Mouse (Mus musculus) left cerebral cortex, adult 18-20 months (tissue): ENCODE data around the gene Elof1. TPM values are rescaled to one million over a fixed set of nuclear protein-coding genes. Genes with fewer than 3 reads are reported as not detected.
"Not testable (repeated sequence)": the region's sequence is repeated elsewhere in the genome, so short reads cannot be mapped to it uniquely, and the experiment has no call there.

ENCODE experiments used
- DNase-seq, 2 experiments: peaks; one replicate each; pipeline ENCODE4 v3.0.0; 2021 to 2022; ENCODE audit warnings: low spot score in 2 of 2, mixed read lengths in 1 of 2
- total RNA-seq, 2 experiments: library from RNA; stranded (reverse); gene quantifications; 2 replicates each; pipeline ENCODE4 v1.2.3; 2021

Gene Elof1
- total RNA-seq, 2 experiments from 2014 or later, result 64.7 to 65.0 TPM

- no peak for DNase-seq
These were observed 17.8 kb downstream of the Elof1 start, which contains the start of gene Cnn1 for GRCm38 (mm10) chr9:22098993-22099696. Gene Cnn1, plus strand, starts transcription at chr9:22099216.

DNA sequence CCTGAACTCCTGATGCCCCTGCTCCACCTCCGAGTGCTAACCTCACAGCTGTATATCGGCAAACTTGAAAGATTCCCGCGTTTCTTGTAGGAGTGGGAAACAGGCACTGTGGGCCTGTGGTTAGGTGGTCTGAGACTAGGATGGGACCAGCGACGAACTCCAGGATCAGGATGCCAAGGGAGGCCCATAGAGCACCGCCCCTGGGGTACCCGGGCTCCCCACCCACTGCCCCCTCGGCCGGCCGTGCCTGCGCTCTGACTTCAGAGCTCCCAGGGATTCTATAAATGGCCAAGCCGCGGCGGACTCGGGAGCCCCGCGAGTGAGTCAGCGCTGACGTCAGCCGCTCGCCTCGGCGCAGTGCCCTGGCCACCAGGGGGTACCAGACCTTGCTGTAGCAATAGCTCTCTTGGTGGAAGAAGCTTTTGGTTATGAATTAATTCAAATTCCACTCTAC, 21.1 kb downstream of the Elof1 start:
- DNase-seq, result peak; percentile 83

- DNase-seq, result no peak
These were observed 24.2 kb downstream of the Elof1 start for GRCm38 (mm10) chr9:22092746-22093145.

DNA sequence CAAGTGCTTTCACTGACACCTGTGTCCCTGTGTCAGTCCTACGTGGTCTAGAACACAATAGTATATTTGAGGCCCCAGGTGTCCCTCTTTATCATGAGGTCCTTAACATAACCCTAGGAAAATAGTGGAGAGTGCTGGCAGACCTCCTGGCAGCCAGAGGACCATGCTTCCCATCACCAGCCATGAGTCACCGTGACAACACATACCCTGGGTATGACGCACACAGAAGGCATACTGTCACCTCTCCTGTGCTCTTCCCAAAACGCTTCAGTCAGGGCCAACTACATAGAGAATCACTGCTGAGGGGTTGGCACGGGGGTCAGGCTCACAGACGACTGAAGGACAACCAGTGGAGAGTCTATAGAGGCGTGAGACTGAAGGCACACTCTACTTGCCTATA, 27.0 kb downstream of the Elof1 start:
- no peak for DNase-seq

- DNase-seq, result no peak
These were observed 27.7 kb downstream of the Elof1 start for GRCm38 (mm10) chr9:22089281-22089680.

DNA sequence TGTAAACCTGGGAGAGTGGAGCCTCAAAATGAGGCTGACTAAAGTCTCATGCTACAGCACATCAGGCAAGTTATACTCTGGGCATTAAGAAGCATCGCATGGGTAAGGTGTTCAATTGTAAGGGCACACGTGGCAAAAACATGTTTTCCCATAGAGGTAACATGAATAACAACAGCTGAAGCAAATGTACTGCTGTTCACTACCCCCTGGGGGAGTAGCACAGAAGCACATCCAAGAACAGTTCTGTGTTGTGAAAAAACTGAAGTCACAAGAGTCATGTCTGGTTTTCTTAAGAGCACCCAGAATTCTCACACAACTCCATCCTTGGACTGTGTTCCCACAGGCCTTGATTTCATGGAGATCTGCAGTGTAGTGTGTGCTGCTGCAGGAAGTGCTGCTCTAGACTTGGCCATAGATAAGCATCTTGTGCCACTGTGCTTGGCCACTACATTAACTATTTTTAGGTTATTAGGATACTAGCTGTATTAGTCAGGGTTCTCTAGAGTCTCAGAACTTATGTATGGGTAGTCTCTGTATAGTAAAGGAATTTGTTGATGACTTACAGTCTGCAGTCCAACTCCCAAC, 29.8 kb downstream of the Elof1 start:
- no peak for DNase-seq

DNA sequence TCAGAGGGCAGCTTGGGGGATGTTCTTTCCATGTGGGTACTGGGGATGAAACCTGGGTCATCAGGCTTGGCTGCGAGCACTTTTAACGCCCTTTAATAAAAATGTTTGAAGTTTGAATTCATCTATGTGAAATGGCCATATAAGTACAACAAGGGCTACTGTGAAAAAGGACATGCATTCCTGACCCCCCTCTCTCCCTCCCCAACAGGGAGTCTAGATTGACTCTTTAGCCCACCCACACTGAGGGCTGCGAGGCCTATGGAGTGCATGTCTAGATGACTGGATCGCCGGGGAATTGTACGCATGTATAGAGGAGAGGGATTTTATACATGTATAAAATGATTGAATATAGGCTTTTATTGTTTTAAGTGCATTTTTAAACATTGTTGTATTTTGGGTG, 31.0 kb downstream of the Elof1 start:
- no peak for DNase-seq

- DNase-seq, result peak; percentile 93 to 95
These were observed 31.7 kb downstream of the Elof1 start, which contains the start of gene Ecsit for GRCm38 (mm10) chr9:22085022-22085834. Gene Ecsit, minus strand, starts transcription at chr9:22085438.

DNA sequence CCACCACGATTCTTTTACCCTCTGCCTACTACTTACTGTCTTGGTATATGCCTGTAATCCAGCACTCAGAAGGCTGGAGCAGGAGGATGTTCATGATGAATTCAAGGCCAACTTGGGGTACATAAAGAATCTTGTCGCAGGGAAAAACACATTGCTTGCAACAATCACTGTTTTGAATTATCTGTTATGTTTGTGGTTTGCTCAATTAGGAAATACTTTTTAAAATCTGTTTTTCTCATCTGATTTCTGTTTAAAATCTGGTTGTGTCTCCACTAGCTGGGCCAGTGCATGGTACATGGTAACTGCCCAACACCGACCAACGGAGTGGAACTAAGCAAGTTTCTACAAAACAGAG, 32.3 kb downstream of the Elof1 start:
- DNase-seq, result no peak

- no peak for DNase-seq
These were observed 40.7 kb downstream of the Elof1 start for GRCm38 (mm10) chr9:22076223-22076622.

- not testable (repeated sequence) for DNase-seq
These were observed 41.2 kb downstream of the Elof1 start for GRCm38 (mm10) chr9:22075778-22076177.

- no peak for DNase-seq
These were observed 44.7 kb downstream of the Elof1 start for GRCm38 (mm10) chr9:22072276-22072675.

GRCm38 (mm10) chr9:22070791-22071573, 46.0 kb downstream of the Elof1 start, which contains the start of the genes Gm49318 and Zfp653:
Gene Gm49318, minus strand, starts transcription at chr9:22071259.
Gene Zfp653, minus strand, starts transcription at chr9:22071376.
- DNase-seq, result peak; percentile 97

DNA sequence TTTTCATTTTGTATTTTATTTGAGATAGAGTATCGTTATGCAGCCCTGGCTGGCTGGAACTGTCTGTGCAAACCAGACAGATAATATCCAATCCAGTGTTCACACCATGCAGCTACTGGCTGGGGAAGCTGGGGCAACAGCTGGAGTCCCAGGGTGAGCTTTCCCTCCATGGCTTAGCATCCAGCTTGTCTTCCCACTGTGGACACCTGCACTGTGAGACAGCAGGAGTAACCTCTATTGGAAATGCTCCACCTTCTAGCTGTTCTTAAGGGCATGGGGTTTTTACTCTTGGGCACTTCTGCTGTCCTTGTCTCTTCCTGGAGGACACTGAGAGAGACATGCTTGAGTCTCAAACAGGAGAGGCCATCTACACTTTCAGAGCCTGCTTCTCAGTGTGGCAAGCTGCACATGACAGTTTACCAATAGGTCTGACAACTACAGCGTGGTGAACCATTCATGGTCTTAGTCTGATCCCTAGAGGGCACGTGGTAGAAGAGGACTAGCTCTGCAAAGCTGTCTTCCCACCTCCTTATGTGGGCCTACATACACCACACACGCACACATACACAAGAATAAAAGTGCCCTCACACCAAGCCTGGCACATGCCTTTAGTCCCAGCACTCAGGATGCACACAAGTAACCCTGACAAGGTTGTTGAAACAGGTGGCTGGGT, 47.0 kb downstream of the Elof1 start:
- no peak for DNase-seq

- no peak for DNase-seq
These were observed 49.8 kb downstream of the Elof1 start for GRCm38 (mm10) chr9:22067195-22067594.

- DNase-seq, result peak; percentile 56 to 69
These were observed 50.5 kb downstream of the Elof1 start for GRCm38 (mm10) chr9:22066433-22066832.

DNA sequence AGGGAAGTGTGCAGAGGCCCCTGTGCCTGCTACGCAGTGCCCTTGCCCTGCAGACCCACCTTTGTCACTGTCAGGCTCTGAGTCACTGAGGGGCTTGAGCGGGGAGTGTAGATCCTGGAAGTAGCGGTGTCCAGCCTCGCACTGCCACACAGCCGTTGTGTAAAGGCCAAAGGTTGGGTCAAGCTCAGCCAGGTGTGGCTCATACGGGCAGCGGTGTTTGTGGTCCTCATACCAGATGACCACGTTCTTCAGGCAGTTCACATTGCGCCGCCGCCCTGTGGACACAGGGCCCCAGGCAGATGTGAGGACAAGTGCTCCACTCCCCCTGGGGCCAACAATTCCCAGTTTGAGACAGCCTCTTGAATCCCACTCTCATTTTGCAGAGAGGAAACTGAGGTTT, 51.3 kb downstream of the Elof1 start:
- DNase-seq, result no peak

- peak in 1 of 2 experiments; percentile 61 for DNase-seq
These were observed 52.6 kb downstream of the Elof1 start for GRCm38 (mm10) chr9:22064341-22064740.
